17 mouse cellular contexts compared by ENCODE assay signal in genomic region chr2:155052681-155053080, GRCm38 (mm10). TPM values are rescaled to one million over a fixed set of nuclear protein-coding genes. Genes with fewer than 3 reads are reported as not detected.
DNase-seq lines count a peak whose midpoint lies in the region; ATAC-seq lines count a peak whose summit lies in the region.
"Had no signal": no experiment of that assay in that cellular context is flagged by ENCODE, and none has a peak within 500 bp of the region (broad histone marks: within the 10 kb centered on the region; RNA-seq: fewer than 3 reads in every experiment).

No protein-coding gene starts in this region.

- 62% methylated on average over 2 of the region's 2 CpGs for WGBS in liver, embryonic 16.5 days (ENCODE audit: insufficient replicate concordance)

- peak overlapping the region; percentile 81 for H3K27ac ChIP-seq in liver, embryonic 16.5 days (ENCODE audit: low read length)
- H3K27ac ChIP-seq: neural tube, embryonic 12.5 days had no signal

- ATAC-seq in liver, embryonic 16.5 days (ENCODE audit: low read depth) = peak; percentile 30
- ATAC-seq: Patski had no signal

- H3K4me1 ChIP-seq in liver, embryonic 16.5 days (ENCODE audit: control insufficient read depth, low read depth, low read length) = peaks cover 27% of the 10 kb centered on the region

- peak; percentile 29 for DNase-seq in adrenal gland, postnatal 14 days
- DNase-seq in adrenal gland, postnatal 4 days (ENCODE audit: low spot score in 2 of 2) = no peak
- peak; percentile 32 for DNase-seq in layer of hippocampus, adult 11-12 months (ENCODE audit: low spot score)
- no peak for DNase-seq in layer of hippocampus, postnatal 36 days
- DNase-seq in MN1 (ENCODE audit: low spot score) = peak; percentile 28
- DNase-seq in Muller cell, postnatal 12 days (ENCODE audit: inconsistent ontology term) = no peak
- no peak for DNase-seq in cerebellum, postnatal 36 days
- DNase-seq: cerebellum, adult 18-20 months; lung, embryonic 14.5 days; right cerebral cortex, postnatal 25 days; thymus, postnatal 25 days had no signal

- no peak overlapping the region for H3K4me3 ChIP-seq in liver, embryonic 16.5 days (ENCODE audit: low read depth, low read length)
- H3K4me3 ChIP-seq: neural tube, embryonic 12.5 days had no signal

- H3K36me3 ChIP-seq in liver, embryonic 16.5 days (ENCODE audit: control insufficient read depth, insufficient read depth) = no peaks in the 10 kb centered on the region
- H3K36me3 ChIP-seq: forebrain, embryonic 10.5 days; neural tube, embryonic 12.5 days had no signal

- H3K9me3 ChIP-seq in liver, embryonic 16.5 days (replicated peaks; ENCODE audit: control insufficient read depth, low read length) = no peaks in the 10 kb centered on the region
- H3K9me3 ChIP-seq: forebrain, embryonic 10.5 days; neural tube, embryonic 12.5 days had no signal

- no peaks in the 10 kb centered on the region for H3K27me3 ChIP-seq in liver, embryonic 16.5 days (ENCODE audit: control insufficient read depth, insufficient read depth, low read depth, low read length)
- H3K27me3 ChIP-seq: neural tube, embryonic 12.5 days; Patski had no signal

- no peak overlapping the region for H3K9ac ChIP-seq in liver, embryonic 16.5 days (ENCODE audit: low read depth, low read length)
- H3K9ac ChIP-seq: lung, embryonic 14.5 days; neural tube, embryonic 12.5 days had no signal

- H3K4me2 ChIP-seq in liver, embryonic 16.5 days (ENCODE audit: low read depth, low read length) = no peak overlapping the region
- H3K4me2 ChIP-seq: lung, embryonic 14.5 days; neural tube, embryonic 12.5 days had no signal

RNA-seq across cellular contexts. Expression of gene Ahcy, which starts 21.6 kb away (rescaled TPM):
- total RNA-seq in adrenal gland, postnatal 14 days (2021) = 60.2 and 130 TPM in 2 replicates
- total RNA-seq in adrenal gland, postnatal 4 days (2021) = 10 to 100 TPM; 75.1 to 88.2 TPM
- 10 to 100 TPM; 15.3 to 15.5 TPM for total RNA-seq in layer of hippocampus, postnatal 36 days (2021)
- 69.8 and 77.7 TPM in 2 replicates for polyA plus RNA-seq in liver, embryonic 16.5 days (2015; fragmentation: Nextera tagmentation; extraction: Ambion mirVana)

RNA-seq across cellular contexts. Expression of gene Gm14226, which starts 34.6 kb away (rescaled TPM):
- total RNA-seq in adrenal gland, postnatal 14 days (2021) = 29.0 and 33.1 TPM in 2 replicates
- total RNA-seq in adrenal gland, postnatal 4 days (2021) = 10 to 100 TPM; 65.4 to 96.0 TPM
- total RNA-seq in layer of hippocampus, postnatal 36 days (2021) = under 1 TPM; 0.27 to 0.30 TPM
- polyA plus RNA-seq in liver, embryonic 16.5 days (2015; fragmentation: Nextera tagmentation; extraction: Ambion mirVana) = 0.26 and 0.30 TPM in 2 replicates
- total RNA-seq: hematopoietic stem cell, adult 5-6 weeks; megakaryocyte, adult 5-6 weeks had no signal

Comparison
In these comparisons a context has a peak if more than half of its experiments do, and no peak if none do; other contexts are left out.
1. DNase-seq: peak in adrenal gland, postnatal 14 days (single experiment), layer of hippocampus, adult 11-12 months (single experiment) and MN1 (single experiment); none in adrenal gland, postnatal 4 days (0 of 2), layer of hippocampus, postnatal 36 days (0 of 2), Muller cell, postnatal 12 days (single experiment) and cerebellum, postnatal 36 days (0 of 2).
2. RNA of gene Gm14226, which starts 34.6 kb away (total RNA-seq): 65.4 to 96.0 TPM in adrenal gland, postnatal 4 days and 29.0 to 33.1 TPM in adrenal gland, postnatal 14 days; 0.27 to 0.30 TPM in layer of hippocampus, postnatal 36 days; every median in the first group is over 10 times any median in the second.